Mouse (Mus musculus): ENCODE measurements around the gene Helz. TPM values are rescaled to one million over a fixed set of nuclear protein-coding genes. Genes with fewer than 3 reads are reported as not detected.

Gene Helz
- polyA plus RNA-seq, 1 experiment from 2014 or later: 18.1 TPM

DNA sequence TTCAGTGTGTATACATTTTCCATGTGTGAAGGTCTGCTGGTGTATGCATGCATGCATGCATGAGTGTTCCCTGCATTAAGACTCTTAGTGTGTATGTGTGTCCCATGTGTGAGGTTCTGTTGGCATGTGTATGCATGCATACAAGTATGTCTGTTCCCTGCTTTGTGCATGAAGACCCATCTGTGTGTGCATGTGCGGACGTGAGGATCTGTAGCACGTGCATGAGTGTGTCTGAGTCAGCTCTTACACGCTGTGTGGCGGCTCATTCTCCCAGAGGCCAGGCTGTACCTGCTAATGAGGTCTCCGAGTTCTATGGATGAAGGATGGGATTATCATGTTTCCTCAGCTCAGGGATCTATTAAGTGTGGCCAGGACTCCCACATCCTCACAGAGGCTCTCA is 157.3 kb downstream of the Helz start:
- Histone ChIP-seq H3K9ac (ENCODE audit: low read depth, low read length) (no peak overlapping the region), H3K27ac (ENCODE audit: low read depth, low read length) (no peak overlapping the region), H3K4me2 (no peak overlapping the region), H3K36me3 (ENCODE audit: control insufficient read depth, insufficient read depth, low read length) (no peaks in the 10 kb centered on the region), H3K27me3 (ENCODE audit: control insufficient read depth, insufficient read depth, low read length) (no peaks in the 10 kb centered on the region), H3K4me3 (ENCODE audit: low read depth, low read length) (no peak overlapping the region), H3K9me3 (replicated peaks; ENCODE audit: control insufficient read depth, low read length) (no peaks in the 10 kb centered on the region), H3K4me1 (ENCODE audit: control insufficient read depth, insufficient read depth, low read length) (no peaks in the 10 kb centered on the region; the same call in 1 of the 2 replicates)
- WGBS (ENCODE audit: insufficient replicate concordance): 80% methylated on average over 6 of the region's 6 CpGs
- ATAC-seq (replicated peaks; ENCODE audit: insufficient number of reproducible peaks, low FRiP score, low TSS enrichment): no peak

DNA sequence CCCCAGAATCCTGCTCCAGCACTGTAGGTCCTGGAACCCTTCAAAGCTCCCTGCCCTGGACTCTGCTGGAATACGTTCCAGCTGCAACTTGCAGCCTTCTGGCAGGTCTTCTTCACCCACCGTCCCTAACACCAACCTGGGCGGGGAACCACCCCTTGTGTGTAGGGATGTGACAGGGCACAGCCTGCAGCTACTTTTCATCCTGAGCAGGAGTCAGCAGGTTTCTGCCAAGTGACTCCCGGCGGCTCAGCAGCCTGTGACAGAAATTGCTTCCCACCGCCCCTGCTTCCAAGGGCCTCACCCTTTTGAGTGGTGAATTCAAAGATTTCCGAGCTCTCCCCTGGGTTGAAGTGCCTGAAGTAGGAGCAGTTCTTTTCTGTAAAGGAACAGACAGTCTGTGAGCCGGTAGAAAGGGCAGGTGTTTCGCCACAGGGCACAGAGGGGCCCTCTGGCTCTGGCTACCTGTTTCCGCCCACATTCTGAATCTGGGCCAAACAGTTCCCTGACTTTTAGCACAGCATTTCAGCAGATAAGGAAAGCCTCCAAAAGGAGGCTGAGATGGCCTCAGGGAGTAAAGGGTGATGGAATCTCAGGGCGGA is 157.8 kb downstream of the Helz start:
- H3K9me3 ChIP-seq (replicated peaks; ENCODE audit: control insufficient read depth, low read length): no peaks in the 10 kb centered on the region
- no peak overlapping the region for H3K9ac ChIP-seq (ENCODE audit: low read depth, low read length)
- no peaks in the 10 kb centered on the region for H3K27me3 ChIP-seq (ENCODE audit: control insufficient read depth, insufficient read depth, low read length)
- H3K4me2 ChIP-seq: no peak overlapping the region
- no peaks in the 10 kb centered on the region; the same call in 1 of the 2 replicates for H3K4me1 ChIP-seq (ENCODE audit: control insufficient read depth, insufficient read depth, low read length)
- WGBS (ENCODE audit: insufficient replicate concordance): 65% methylated on average over 11 of the region's 11 CpGs
- ATAC-seq (replicated peaks; ENCODE audit: insufficient number of reproducible peaks, low FRiP score, low TSS enrichment): no peak
- H3K27ac ChIP-seq (ENCODE audit: low read depth, low read length): no peak overlapping the region
- no peak overlapping the region for H3K4me3 ChIP-seq (ENCODE audit: low read depth, low read length)
- no peaks in the 10 kb centered on the region for H3K36me3 ChIP-seq (ENCODE audit: control insufficient read depth, insufficient read depth, low read length)

DNA sequence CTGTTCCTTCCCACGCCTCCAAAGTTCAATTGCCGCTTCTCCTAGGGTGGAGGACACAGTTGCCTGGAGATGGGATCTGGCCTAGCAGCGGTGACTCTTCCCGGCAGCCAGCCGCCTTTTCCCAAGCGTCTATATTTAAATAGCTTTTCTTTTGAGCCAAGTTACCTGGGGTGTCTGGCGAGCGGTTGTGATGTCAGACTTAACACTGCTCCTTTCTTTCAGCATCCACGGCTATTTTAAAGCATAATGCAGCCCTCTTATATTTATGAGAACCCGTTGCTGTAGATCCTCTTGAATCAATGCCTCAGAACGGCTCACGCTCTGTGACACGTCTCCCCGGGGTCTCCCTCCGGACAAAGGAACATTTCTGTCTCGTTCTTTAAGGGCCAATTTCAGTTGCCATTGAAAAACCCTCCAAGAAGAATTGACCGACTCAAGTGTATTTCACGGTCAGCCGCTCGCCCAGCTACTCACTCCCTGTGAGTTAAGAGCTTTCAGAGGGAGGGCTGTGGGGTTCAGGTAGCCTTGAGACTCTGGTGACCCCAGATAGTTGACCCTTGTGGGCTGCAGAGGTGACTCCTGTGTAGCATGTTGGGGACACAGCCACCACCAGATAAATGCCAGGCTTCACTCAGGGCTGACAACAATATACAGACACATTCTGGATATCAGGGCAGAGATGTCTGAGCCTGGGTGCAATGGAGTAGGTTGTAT is 160.3 kb downstream of the Helz start:
- no peak overlapping the region for H3K27ac ChIP-seq (ENCODE audit: low read depth, low read length)
- no peaks in the 10 kb centered on the region; the same call in 1 of the 2 replicates for H3K4me1 ChIP-seq (ENCODE audit: control insufficient read depth, insufficient read depth, low read length)
- no peaks in the 10 kb centered on the region for H3K36me3 ChIP-seq (ENCODE audit: control insufficient read depth, insufficient read depth, low read length)
- ATAC-seq (replicated peaks; ENCODE audit: insufficient number of reproducible peaks, low FRiP score, low TSS enrichment): no peak
- no peaks in the 10 kb centered on the region for H3K27me3 ChIP-seq (ENCODE audit: control insufficient read depth, insufficient read depth, low read length)
- no peak overlapping the region for H3K4me3 ChIP-seq (ENCODE audit: low read depth, low read length)
- WGBS (ENCODE audit: insufficient replicate concordance): 73% methylated on average over 20 of the region's 20 CpGs
- no peaks in the 10 kb centered on the region for H3K9me3 ChIP-seq (replicated peaks; ENCODE audit: control insufficient read depth, low read length)
- no peak overlapping the region for H3K4me2 ChIP-seq
- H3K9ac ChIP-seq (ENCODE audit: low read depth, low read length): no peak overlapping the region

DNA sequence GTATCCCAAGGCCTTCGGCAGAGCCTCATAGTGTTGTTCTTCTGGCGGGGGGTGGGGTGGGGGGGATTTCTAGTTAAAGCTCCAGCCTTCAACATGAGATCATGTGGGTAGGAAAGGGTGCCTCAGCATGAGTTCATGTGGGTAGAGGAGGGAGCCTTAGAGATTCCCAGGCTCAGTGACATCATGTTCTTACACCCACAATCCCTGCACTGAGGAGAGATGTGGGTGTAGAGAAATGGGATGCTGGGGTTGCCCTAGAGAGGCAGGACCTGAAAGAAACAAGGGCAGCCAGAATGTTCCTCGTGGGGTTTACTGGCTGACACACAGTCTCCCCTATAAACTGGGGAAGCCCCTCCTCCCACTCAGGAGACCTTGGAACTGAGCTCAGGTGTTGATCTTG is 162.6 kb downstream of the Helz start:
- H3K4me2 ChIP-seq: no peak overlapping the region
- no peaks in the 10 kb centered on the region for H3K36me3 ChIP-seq (ENCODE audit: control insufficient read depth, insufficient read depth, low read length)
- 53% methylated on average over 3 of the region's 3 CpGs for whole genome bisulfite sequencing (ENCODE audit: insufficient replicate concordance)
- no peak for ATAC-seq (replicated peaks; ENCODE audit: insufficient number of reproducible peaks, low FRiP score, low TSS enrichment)
- no peak overlapping the region for H3K27ac ChIP-seq (ENCODE audit: low read depth, low read length)
- H3K4me3 ChIP-seq (ENCODE audit: low read depth, low read length): no peak overlapping the region
- H3K9ac ChIP-seq (ENCODE audit: low read depth, low read length): no peak overlapping the region
- H3K27me3 ChIP-seq (ENCODE audit: control insufficient read depth, insufficient read depth, low read length): no peaks in the 10 kb centered on the region
- no peaks in the 10 kb centered on the region for H3K9me3 ChIP-seq (replicated peaks; ENCODE audit: control insufficient read depth, low read length)
- H3K4me1 ChIP-seq (ENCODE audit: control insufficient read depth, insufficient read depth, low read length): no peaks in the 10 kb centered on the region

DNA sequence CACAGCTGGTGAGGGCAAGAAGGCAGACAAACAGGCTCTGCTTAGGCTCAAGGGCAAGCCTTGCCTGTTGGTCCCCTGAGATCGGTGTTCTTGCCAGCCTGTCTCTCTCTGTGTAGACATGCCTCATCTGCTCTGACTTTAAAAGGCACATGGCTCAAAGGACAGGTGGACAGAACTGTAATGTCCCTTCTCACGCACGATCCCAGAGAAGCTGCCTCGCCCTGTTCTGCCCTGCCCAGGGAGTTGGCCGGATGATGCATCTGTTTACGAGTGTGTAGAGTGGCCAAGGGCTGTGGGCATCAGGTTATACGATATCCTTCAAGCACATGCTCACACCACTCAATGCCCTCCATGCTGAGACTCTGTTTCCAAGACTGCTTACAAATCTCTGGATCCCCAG is 166.6 kb downstream of the Helz start:
- Histone ChIP-seq H3K9me3 (replicated peaks; ENCODE audit: control insufficient read depth, low read length) (no peaks in the 10 kb centered on the region; the same call in 1 of the 2 replicates), H3K4me2 (no peak overlapping the region), H3K27me3 (ENCODE audit: control insufficient read depth, insufficient read depth, low read length) (no peaks in the 10 kb centered on the region), H3K36me3 (ENCODE audit: control insufficient read depth, insufficient read depth, low read length) (no peaks in the 10 kb centered on the region), H3K4me3 (ENCODE audit: low read depth, low read length) (no peak overlapping the region), H3K27ac (ENCODE audit: low read depth, low read length) (no peak overlapping the region), H3K9ac (ENCODE audit: low read depth, low read length) (no peak overlapping the region), H3K4me1 (ENCODE audit: control insufficient read depth, insufficient read depth, low read length) (no peaks in the 10 kb centered on the region)
- 79% methylated on average over 7 of the region's 7 CpGs for WGBS (ENCODE audit: insufficient replicate concordance)
- ATAC-seq (replicated peaks; ENCODE audit: insufficient number of reproducible peaks, low FRiP score, low TSS enrichment): no peak

DNA sequence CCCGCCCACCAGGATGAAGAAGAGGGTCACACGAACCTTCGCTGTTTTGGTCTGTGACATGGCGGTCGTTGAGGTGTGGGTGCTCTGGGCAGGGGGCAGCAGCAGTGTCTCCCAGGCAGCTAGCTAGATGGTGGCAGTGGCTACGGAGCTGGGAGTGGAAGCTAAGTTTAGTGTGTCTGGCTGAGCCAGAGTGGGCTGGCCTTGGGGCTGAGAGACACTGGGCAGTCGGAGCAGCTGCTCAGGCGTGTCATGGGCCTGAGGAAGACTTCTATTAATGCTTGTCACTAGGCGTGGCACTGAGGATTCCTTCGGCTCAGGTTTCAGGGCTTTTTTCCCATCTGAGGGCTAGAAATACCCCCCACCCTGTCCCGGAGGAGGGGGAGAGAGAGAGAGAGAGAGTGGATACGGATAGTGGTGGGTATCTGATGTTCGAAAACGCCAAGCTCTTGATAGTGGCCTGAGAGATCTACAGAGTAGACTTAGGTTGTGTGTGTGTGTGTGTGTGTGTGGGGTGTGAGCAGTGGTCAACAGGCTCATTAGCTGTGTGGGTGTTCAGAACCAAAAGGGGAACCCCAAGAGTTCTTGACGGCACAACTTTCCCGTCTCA is 168.7 kb downstream of the Helz start, which contains the start of gene Cacng1:
TSS of gene Cacng1 (minus strand) at position 191 of the 607 bp plus-strand sequence.
- Histone ChIP-seq H3K9me3 (replicated peaks; ENCODE audit: control insufficient read depth, low read length) (no peaks in the 10 kb centered on the region; the same call in 1 of the 2 replicates), H3K27me3 (ENCODE audit: control insufficient read depth, insufficient read depth, low read length) (no peaks in the 10 kb centered on the region), H3K36me3 (ENCODE audit: control insufficient read depth, insufficient read depth, low read length) (no peaks in the 10 kb centered on the region), H3K27ac (ENCODE audit: low read depth, low read length) (no peak within 1 kb of the TSS), H3K4me3 (ENCODE audit: low read depth, low read length) (no peak within 1 kb of the TSS), H3K4me1 (ENCODE audit: control insufficient read depth, insufficient read depth, low read length) (no peaks in the 10 kb centered on the region), H3K9ac (ENCODE audit: low read depth, low read length) (no peak within 1 kb of the TSS), H3K4me2 (no peak within 1 kb of the TSS)
- ATAC-seq (replicated peaks; ENCODE audit: insufficient number of reproducible peaks, low FRiP score, low TSS enrichment): no peak
- 70% methylated on average over 16 of the region's 16 CpGs for WGBS (ENCODE audit: insufficient replicate concordance)

DNA sequence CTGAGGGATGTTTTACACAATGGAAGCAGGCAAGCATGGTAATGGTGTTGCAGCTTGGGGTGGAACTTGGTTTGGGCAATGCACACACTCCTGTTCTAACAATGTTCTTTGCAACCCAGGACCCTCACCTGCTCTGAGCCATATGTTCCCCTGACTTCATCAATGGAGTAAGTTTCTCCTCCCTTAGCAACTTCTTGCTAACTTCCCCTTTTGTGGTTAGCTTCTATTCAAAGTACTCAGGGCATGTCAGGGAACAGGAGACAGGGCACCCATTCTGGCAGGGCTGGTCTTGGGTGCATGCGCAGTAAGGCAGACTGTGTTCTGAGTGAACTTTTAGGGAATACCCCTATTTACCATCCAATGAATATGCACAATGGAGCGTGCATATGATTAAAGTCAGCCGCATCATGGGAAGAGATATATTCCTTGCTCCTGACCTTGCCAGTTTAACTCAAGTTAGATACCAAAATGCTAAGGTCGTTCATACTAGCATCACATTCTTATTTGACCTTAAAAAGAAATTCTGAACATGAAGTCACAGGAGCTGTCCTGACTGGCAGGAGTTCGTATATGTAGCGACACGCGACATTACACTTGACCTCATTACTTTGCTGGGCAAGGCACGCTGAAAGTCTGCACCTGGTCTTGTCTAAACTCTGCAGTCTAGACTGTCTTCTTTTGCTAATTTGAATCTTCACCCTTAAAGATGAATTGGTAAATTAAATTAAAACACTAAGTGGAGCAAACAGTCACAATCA is 172.7 kb downstream of the Helz start:
- no peak overlapping the region for H3K9ac ChIP-seq (ENCODE audit: low read depth, low read length)
- H3K4me1 ChIP-seq (ENCODE audit: control insufficient read depth, insufficient read depth, low read length): no peaks in the 10 kb centered on the region
- 85% methylated on average over 9 of the region's 9 CpGs for WGBS (ENCODE audit: insufficient replicate concordance)
- H3K27ac ChIP-seq (ENCODE audit: low read depth, low read length): no peak overlapping the region
- ATAC-seq (replicated peaks; ENCODE audit: insufficient number of reproducible peaks, low FRiP score, low TSS enrichment): no peak
- no peak overlapping the region for H3K4me3 ChIP-seq (ENCODE audit: low read depth, low read length)
- H3K4me2 ChIP-seq: no peak overlapping the region
- no peaks in the 10 kb centered on the region; the same call in 1 of the 2 replicates for H3K9me3 ChIP-seq (replicated peaks; ENCODE audit: control insufficient read depth, low read length)
- no peaks in the 10 kb centered on the region for H3K36me3 ChIP-seq (ENCODE audit: control insufficient read depth, insufficient read depth, low read length)
- H3K27me3 ChIP-seq (ENCODE audit: control insufficient read depth, insufficient read depth, low read length): no peaks in the 10 kb centered on the region

DNA sequence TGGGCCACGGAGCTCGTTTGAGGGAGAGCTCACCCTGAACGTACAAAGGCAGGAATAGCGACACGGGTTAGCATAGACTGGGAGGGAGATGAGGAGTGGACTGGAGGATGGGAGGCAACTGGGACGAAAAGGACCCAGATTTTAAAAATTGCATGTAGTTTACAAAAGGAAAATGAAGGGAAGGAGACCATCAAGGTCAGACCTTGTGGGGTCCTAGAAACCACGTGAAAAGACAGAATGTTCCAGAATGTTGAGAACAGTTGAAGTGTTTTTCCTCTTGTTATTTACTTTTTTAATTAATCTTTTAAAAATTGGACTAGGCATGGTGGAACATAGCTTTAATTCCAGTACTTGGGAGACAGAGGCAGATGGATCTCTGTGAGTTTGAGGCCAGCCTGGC is 173.3 kb downstream of the Helz start:
- no peak overlapping the region for H3K4me3 ChIP-seq (ENCODE audit: low read depth, low read length)
- no peak overlapping the region for H3K4me2 ChIP-seq
- no peak overlapping the region for H3K9ac ChIP-seq (ENCODE audit: low read depth, low read length)
- H3K9me3 ChIP-seq (replicated peaks; ENCODE audit: control insufficient read depth, low read length): no peaks in the 10 kb centered on the region; the same call in 1 of the 2 replicates
- no peak overlapping the region for H3K27ac ChIP-seq (ENCODE audit: low read depth, low read length)
- H3K4me1 ChIP-seq (ENCODE audit: control insufficient read depth, insufficient read depth, low read length): no peaks in the 10 kb centered on the region
- no peak for ATAC-seq (replicated peaks; ENCODE audit: insufficient number of reproducible peaks, low FRiP score, low TSS enrichment)
- H3K36me3 ChIP-seq (ENCODE audit: control insufficient read depth, insufficient read depth, low read length): no peaks in the 10 kb centered on the region
- H3K27me3 ChIP-seq (ENCODE audit: control insufficient read depth, insufficient read depth, low read length): no peaks in the 10 kb centered on the region
- 81% methylated on average over 7 of the region's 7 CpGs for WGBS (ENCODE audit: insufficient replicate concordance)
